Mouse (Mus musculus) brain, embryonic 14.5 days (tissue): ENCODE measurements at regions not wholly inside any gene's neighbourhood (a gene's known extent, or its start where the extent isn't known, plus 50 kb on each side); places are given as distances from the start of the nearest gene placed in this dataset.
A peak's percentile ranks its signal among the peaks of the same experiment; 100 is the strongest.

ENCODE experiments used
- DNase-seq: peaks from one replicate; pipeline ENCODE4 v3.0.0-alpha.2; 2011; ENCODE audit warnings: low read depth
- CTCF ChIP-seq: fragments of 200-500 bp; IDR thresholded peaks from 2 replicates; pipeline ENCODE4 v1.5.1; 2012; ENCODE audit warnings: inconsistent platforms, mild to moderate bottlenecking, moderate library complexity, borderline replicate concordance; ENCODE audit not compliant: insufficient read depth, insufficient read length; ENCODE audit errors: extremely low read depth
- POLR2A ChIP-seq: fragments of 200-500 bp; IDR thresholded peaks from 2 replicates; pipeline ENCODE4 v1.6.1; 2012; ENCODE audit warnings: mild to moderate bottlenecking, inconsistent platforms, borderline replicate concordance; ENCODE audit not compliant: poor library complexity, insufficient read depth, insufficient read length, severe bottlenecking; ENCODE audit errors: extremely low read depth

GRCm38 (mm10) chr15:16566155-16566732 is 162.3 kb upstream of the Cdh9 start:
- DNase-seq, result no peak
- TF ChIP-seq POLR2A, result no peak
- TF ChIP-seq CTCF, result no peak

GRCm38 (mm10) chr15:16566799-16567198 is 161.8 kb upstream of the Cdh9 start:
- no peak for DNase-seq
- TF ChIP-seq POLR2A (no peak), CTCF (no peak)

GRCm38 (mm10) chr15:16616812-16617211 is 111.7 kb upstream of the Cdh9 start:
- DNase-seq, result peak; percentile 4
- TF ChIP-seq POLR2A (no peak), CTCF (no peak)

- DNase-seq, result no peak
- TF ChIP-seq CTCF, result no peak
- TF ChIP-seq POLR2A, result no peak
Observed at GRCm38 (mm10) chr15:16629341-16630121, 99.0 kb upstream of the Cdh9 start.

- DNase-seq, result peak; percentile 50
- TF ChIP-seq POLR2A, result no peak
- no peak for TF ChIP-seq CTCF
Observed at GRCm38 (mm10) chr15:16639631-16640030, 88.9 kb upstream of the Cdh9 start.

- DNase-seq, result peak; percentile 53
- no peak for TF ChIP-seq POLR2A
- TF ChIP-seq CTCF, result no peak
Observed at GRCm38 (mm10) chr15:16652934-16653669, 75.5 kb upstream of the Cdh9 start.

- peak; percentile 35 for DNase-seq
- TF ChIP-seq POLR2A (no peak), CTCF (no peak)
Observed at GRCm38 (mm10) chr15:16653690-16654089, 74.9 kb upstream of the Cdh9 start.

GRCm38 (mm10) chr15:16661226-16661625 is 67.3 kb upstream of the Cdh9 start:
- TF ChIP-seq POLR2A (no peak), CTCF (no peak)
- no peak for DNase-seq
